Mouse (Mus musculus) kidney, adult 8-10 months (tissue): ENCODE results near the gene Gm5767.
"Not testable (repeated sequence)": the region's sequence is repeated elsewhere in the genome, so short reads cannot be mapped to it uniquely, and the experiment has no call there.

ENCODE experiments used
- DNase-seq, 2 experiments: peaks; one replicate each; pipeline ENCODE4 v3.0.0; 2022

Gene Gm5767

GRCm38 (mm10) chr16:8715513-8716080 is 35.0 kb downstream of the Gm5767 start:
- DNase-seq = no peak

GRCm38 (mm10) chr16:8716300-8716699 is 35.7 kb downstream of the Gm5767 start:
- DNase-seq = no peak

- DNase-seq = no peak
Observed at GRCm38 (mm10) chr16:8717744-8718143, 37.2 kb downstream of the Gm5767 start.

GRCm38 (mm10) chr16:8720447-8720846 is 39.9 kb downstream of the Gm5767 start:
- no peak for DNase-seq

- DNase-seq = no peak
Observed at GRCm38 (mm10) chr16:8724031-8724430, 43.5 kb downstream of the Gm5767 start.

GRCm38 (mm10) chr16:8725807-8726206 is 45.2 kb downstream of the Gm5767 start:
- no peak for DNase-seq

GRCm38 (mm10) chr16:8728111-8728748 is 47.7 kb downstream of the Gm5767 start:
- DNase-seq = no peak

GRCm38 (mm10) chr16:8731630-8732029 is 51.1 kb downstream of the Gm5767 start:
- no peak for DNase-seq

GRCm38 (mm10) chr16:8732450-8732849 is 51.9 kb downstream of the Gm5767 start:
- DNase-seq = not testable (repeated sequence)
